Mouse (Mus musculus): ENCODE results near the gene Tmem222. TPM values are rescaled to one million over a fixed set of nuclear protein-coding genes. Genes with fewer than 3 reads are reported as not detected.

The Tmem222 gene
- total and polyA plus RNA-seq, 2 experiments: 22.7 to 57.0 TPM

DNA sequence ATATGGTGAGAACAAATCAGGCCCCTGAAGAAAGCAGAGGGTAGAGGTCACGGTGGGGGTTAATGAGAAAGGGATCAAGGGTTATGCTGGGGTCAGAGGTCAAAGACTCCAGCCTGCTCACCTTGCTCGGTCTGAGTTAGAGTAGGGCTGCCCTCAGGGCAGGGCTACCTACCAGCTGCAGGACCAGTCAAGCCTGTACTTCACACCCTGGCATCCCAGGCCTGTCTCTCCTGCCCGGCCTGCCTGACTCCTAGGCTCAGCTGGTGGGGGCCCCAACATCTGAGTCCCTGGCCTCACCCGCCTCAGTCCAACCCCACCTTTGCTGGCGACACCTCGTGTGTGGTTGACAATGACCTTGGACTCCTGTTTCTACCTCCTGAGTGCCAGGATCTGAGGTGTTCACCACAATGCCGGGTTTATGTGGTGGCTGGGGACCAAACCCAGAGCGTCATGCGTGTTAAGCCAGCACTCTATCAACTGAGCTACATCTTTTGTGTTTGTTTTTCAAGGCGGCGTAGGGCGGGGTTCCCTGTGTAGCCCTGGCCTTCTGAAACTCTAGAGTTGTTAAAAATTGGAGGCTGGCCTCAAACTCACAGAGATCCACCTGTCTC lies 19.7 kb downstream of the Tmem222 start:
- WGBS: 33% methylated on average over 12 of the region's 12 CpGs
- no peak for TF ChIP-seq CTCF (IDR thresholded peaks at IDR 0.05; ENCODE audit: low read depth, low read length)
- TF ChIP-seq POLR2A (IDR thresholded peaks at IDR 0.05; ENCODE audit: extremely low read depth, insufficient read depth, low read length): no peak
- no peaks in the 10 kb centered on the region for H3K36me3 ChIP-seq (ENCODE audit: control insufficient read depth, insufficient read depth, low read length)
- no peak overlapping the region for H3K9ac ChIP-seq (ENCODE audit: low read depth, low read length)
- no peak overlapping the region for H3K4me3 ChIP-seq (ENCODE audit: insufficient read depth, low read depth, low read length)
- peaks cover 9% of the 10 kb centered on the region; the same call in 1 of the 2 replicates for H3K4me1 ChIP-seq (ENCODE audit: control insufficient read depth, insufficient read depth, low read length)
- H3K27me3 ChIP-seq (ENCODE audit: control insufficient read depth, insufficient read depth, low read length): no peaks in the 10 kb centered on the region
- no peaks in the 10 kb centered on the region for H3K79me2 ChIP-seq (ENCODE audit: control insufficient read depth, insufficient read depth, low read length)
- peak; percentile 81 for DNase-seq (ENCODE audit: extremely low read depth, low read depth, low spot score)
- peak overlapping the region; percentile 58 for H3K27ac ChIP-seq (replicated peaks; ENCODE audit: insufficient read depth, low read depth, low read length)

DNA sequence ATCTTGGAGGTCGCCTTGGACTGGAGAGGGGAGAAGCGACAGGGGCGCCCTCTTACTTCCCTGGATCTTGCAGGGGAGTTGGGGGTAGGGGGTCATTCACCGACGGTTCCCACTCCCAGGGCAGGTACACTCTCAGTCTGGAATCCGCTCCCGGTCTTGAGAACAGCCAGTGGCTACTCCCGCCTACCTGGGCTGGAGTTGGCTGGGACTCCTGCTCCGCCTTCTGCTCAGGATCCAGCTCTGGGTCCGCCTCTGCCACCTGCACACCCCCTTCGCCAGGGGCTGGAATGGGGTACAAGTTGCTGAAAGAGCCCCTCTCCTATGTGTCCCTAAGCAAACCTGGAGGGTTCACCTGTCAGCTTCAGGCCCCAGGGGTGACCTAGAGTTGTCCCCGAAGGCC lies 20.4 kb downstream of the Tmem222 start:
- Histone ChIP-seq H3K27ac (replicated peaks; ENCODE audit: insufficient read depth, low read depth, low read length) (peak overlapping the region; percentile 58), H3K27me3 (ENCODE audit: control insufficient read depth, insufficient read depth, low read length) (no peaks in the 10 kb centered on the region), H3K4me1 (ENCODE audit: control insufficient read depth, insufficient read depth, low read length) (peaks cover 9% of the 10 kb centered on the region; the same call in 1 of the 2 replicates), H3K36me3 (ENCODE audit: control insufficient read depth, insufficient read depth, low read length) (no peaks in the 10 kb centered on the region), H3K4me3 (ENCODE audit: insufficient read depth, low read depth, low read length) (no peak overlapping the region), H3K9ac (ENCODE audit: low read depth, low read length) (no peak overlapping the region), H3K79me2 (ENCODE audit: control insufficient read depth, insufficient read depth, low read length) (no peaks in the 10 kb centered on the region)
- 26% methylated on average over 12 of the region's 12 CpGs for WGBS
- peak; percentile 72 for DNase-seq (ENCODE audit: extremely low read depth, low read depth, low spot score)
- TF ChIP-seq POLR2A (IDR thresholded peaks at IDR 0.05; ENCODE audit: extremely low read depth, insufficient read depth, low read length) (0 out of 2 replicates have a peak, but pooled peaks have one; percentile 13), CTCF (IDR thresholded peaks at IDR 0.05; ENCODE audit: low read depth, low read length) (no peak)

DNA sequence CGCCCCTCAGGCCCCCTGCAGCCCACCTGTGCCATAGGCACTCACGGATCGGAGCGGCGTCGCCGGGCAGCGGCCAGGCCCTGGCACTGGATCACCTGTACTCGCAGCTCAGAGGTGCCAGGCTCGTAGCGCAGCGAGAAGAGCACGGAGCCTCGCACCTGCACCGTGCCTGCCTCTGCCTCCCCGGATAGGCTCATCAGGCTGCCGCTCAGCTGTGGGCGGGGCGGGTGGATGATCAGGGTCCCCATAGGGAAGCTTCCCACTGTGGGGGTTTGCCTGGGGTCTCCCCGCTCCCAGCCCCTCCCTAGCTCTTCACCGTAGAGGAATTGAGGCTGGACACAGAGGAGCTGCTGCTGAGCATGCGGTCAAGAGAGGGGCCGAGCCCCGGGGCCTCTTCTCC lies 20.8 kb downstream of the Tmem222 start:
- H3K27ac ChIP-seq (replicated peaks; ENCODE audit: insufficient read depth, low read depth, low read length): no peak overlapping the region
- H3K4me3 ChIP-seq (ENCODE audit: insufficient read depth, low read depth, low read length): no peak overlapping the region
- no peaks in the 10 kb centered on the region for H3K27me3 ChIP-seq (ENCODE audit: control insufficient read depth, insufficient read depth, low read length)
- H3K79me2 ChIP-seq (ENCODE audit: control insufficient read depth, insufficient read depth, low read length): no peaks in the 10 kb centered on the region
- no peak for DNase-seq (ENCODE audit: extremely low read depth, low read depth, low spot score)
- no peaks in the 10 kb centered on the region for H3K36me3 ChIP-seq (ENCODE audit: control insufficient read depth, insufficient read depth, low read length)
- TF ChIP-seq POLR2A (IDR thresholded peaks at IDR 0.05; ENCODE audit: extremely low read depth, insufficient read depth, low read length) (no peak), CTCF (IDR thresholded peaks at IDR 0.05; ENCODE audit: low read depth, low read length) (no peak)
- 24% methylated on average over 24 of the region's 24 CpGs for WGBS
- H3K4me1 ChIP-seq (ENCODE audit: control insufficient read depth, insufficient read depth, low read length): peaks cover 9% of the 10 kb centered on the region; the same call in 1 of the 2 replicates
- no peak overlapping the region for H3K9ac ChIP-seq (ENCODE audit: low read depth, low read length)

DNA sequence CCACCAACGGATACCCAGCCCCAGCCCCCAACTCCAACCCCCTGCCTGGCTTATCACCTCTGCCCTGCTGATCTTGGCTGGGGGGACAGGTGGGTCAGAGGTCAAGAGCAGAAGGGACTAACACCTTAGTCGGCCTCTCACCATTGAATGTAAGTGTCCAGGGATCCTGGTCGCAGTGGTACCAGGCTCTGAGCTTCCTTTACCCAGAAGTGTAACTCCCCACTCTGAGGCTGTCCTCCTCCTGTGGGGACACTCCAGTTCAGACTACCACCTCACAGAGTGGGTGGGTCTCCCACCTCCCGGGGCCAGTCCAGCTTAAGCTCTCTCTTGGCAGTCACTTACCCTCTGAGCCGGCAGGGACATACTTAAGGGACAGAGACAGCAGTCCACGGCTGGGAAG lies 22.2 kb downstream of the Tmem222 start:
- WGBS: 69% methylated on average over 6 of the region's 6 CpGs

DNA sequence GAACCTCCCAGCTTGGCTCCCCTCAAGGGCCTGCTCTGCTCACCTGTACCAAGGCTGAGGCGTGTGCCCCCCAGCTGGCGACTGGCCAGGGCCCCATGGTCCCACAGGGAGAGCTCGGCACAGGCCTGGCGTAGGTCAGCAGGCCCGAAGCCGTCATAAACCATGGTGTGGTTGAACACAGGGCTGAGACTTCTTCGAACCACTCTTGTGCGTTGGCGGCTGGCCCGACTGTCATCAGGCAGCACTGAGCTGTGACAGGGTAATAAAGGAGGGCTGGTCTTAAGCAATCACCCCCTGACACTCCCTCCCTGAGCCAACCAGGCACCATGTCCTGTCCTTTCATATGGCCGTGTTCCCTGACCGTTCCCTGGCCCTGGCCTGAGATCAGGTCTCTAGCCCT lies 24.2 kb downstream of the Tmem222 start:
- TF ChIP-seq POLR2A (IDR thresholded peaks at IDR 0.05; ENCODE audit: extremely low read depth, insufficient read depth, low read length) (no peak), CTCF (IDR thresholded peaks at IDR 0.05; ENCODE audit: low read depth, low read length) (no peak)
- DNase-seq (ENCODE audit: extremely low read depth, low read depth, low spot score): no peak
- no peaks in the 10 kb centered on the region for H3K36me3 ChIP-seq (ENCODE audit: control insufficient read depth, insufficient read depth, low read length)
- H3K4me3 ChIP-seq (ENCODE audit: insufficient read depth, low read depth, low read length): no peak overlapping the region
- no peaks in the 10 kb centered on the region for H3K79me2 ChIP-seq (ENCODE audit: control insufficient read depth, insufficient read depth, low read length)
- no peaks in the 10 kb centered on the region for H3K27me3 ChIP-seq (ENCODE audit: control insufficient read depth, insufficient read depth, low read length)
- WGBS: 90% methylated on average over 12 of the region's 12 CpGs
- no peak overlapping the region for H3K27ac ChIP-seq (replicated peaks; ENCODE audit: insufficient read depth, low read depth, low read length)
- peaks cover 9% of the 10 kb centered on the region; the same call in 1 of the 2 replicates for H3K4me1 ChIP-seq (ENCODE audit: control insufficient read depth, insufficient read depth, low read length)
- no peak overlapping the region for H3K9ac ChIP-seq (ENCODE audit: low read depth, low read length)

More for the DNA sequence above, 22.2 kb downstream of the Tmem222 start:
- no peaks in the 10 kb centered on the region for H3K36me3 ChIP-seq (ENCODE audit: control insufficient read depth, insufficient read depth, low read length)
- H3K27ac ChIP-seq (replicated peaks; ENCODE audit: insufficient read depth, low read depth, low read length): no peak overlapping the region
- peaks cover 9% of the 10 kb centered on the region; the same call in 1 of the 2 replicates for H3K4me1 ChIP-seq (ENCODE audit: control insufficient read depth, insufficient read depth, low read length)
- DNase-seq (ENCODE audit: extremely low read depth, low read depth, low spot score): no peak
- H3K79me2 ChIP-seq (ENCODE audit: control insufficient read depth, insufficient read depth, low read length): no peaks in the 10 kb centered on the region
- H3K27me3 ChIP-seq (ENCODE audit: control insufficient read depth, insufficient read depth, low read length): no peaks in the 10 kb centered on the region
- TF ChIP-seq CTCF (IDR thresholded peaks at IDR 0.05; ENCODE audit: low read depth, low read length) (no peak), POLR2A (IDR thresholded peaks at IDR 0.05; ENCODE audit: extremely low read depth, insufficient read depth, low read length) (no peak)
- no peak overlapping the region for H3K4me3 ChIP-seq (ENCODE audit: insufficient read depth, low read depth, low read length)
- no peak overlapping the region for H3K9ac ChIP-seq (ENCODE audit: low read depth, low read length)

DNA sequence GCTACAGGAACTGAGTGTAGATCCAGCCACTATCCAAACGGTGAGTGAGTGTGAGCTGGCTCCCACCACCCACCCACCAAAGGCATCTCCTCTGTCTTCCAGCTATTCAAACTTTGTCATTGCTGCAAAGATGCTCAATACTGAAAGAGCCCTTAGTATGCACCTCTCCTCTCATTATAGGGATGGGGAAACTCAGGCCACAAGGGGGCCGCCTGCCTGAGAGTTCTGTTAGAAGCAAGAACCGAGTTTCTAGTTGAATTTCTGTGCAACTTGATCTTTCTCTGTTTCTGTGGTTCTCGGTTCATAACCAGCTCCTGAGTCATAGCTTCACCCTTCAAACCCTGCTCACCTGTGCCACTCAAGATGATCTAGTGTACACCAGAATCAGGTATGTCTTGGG lies 25.5 kb downstream of the Tmem222 start:
- no peak for DNase-seq (ENCODE audit: extremely low read depth, low read depth, low spot score)
- Histone ChIP-seq H3K27me3 (ENCODE audit: control insufficient read depth, insufficient read depth, low read length) (no peaks in the 10 kb centered on the region), H3K36me3 (ENCODE audit: control insufficient read depth, insufficient read depth, low read length) (no peaks in the 10 kb centered on the region), H3K4me3 (ENCODE audit: insufficient read depth, low read depth, low read length) (no peak overlapping the region), H3K9ac (ENCODE audit: low read depth, low read length) (no peak overlapping the region), H3K27ac (replicated peaks; ENCODE audit: insufficient read depth, low read depth, low read length) (no peak overlapping the region), H3K79me2 (ENCODE audit: control insufficient read depth, insufficient read depth, low read length) (no peaks in the 10 kb centered on the region), H3K4me1 (ENCODE audit: control insufficient read depth, insufficient read depth, low read length) (0 out of 2 replicates have a peak, but pooled peaks cover 2% of the 10 kb centered on the region)
- TF ChIP-seq CTCF (IDR thresholded peaks at IDR 0.05; ENCODE audit: low read depth, low read length): no peak
- no peak for TF ChIP-seq POLR2A (IDR thresholded peaks at IDR 0.05; ENCODE audit: extremely low read depth, insufficient read depth, low read length)
- WGBS: 78% methylated on average over 4 of the region's 4 CpGs
